Mouse (Mus musculus): Measurements from ENCODE around the gene Fam57a. TPM values are rescaled to one million over a fixed set of nuclear protein-coding genes. Genes with fewer than 3 reads are reported as not detected.
A peak's percentile ranks its signal among the peaks of the same experiment; 100 is the strongest.

Fam57a gene
- polyA plus RNA-seq, 1 experiment from 2014 or later, result 24.2 TPM

- Histone ChIP-seq H3K4me1 (replicated peaks) (no peaks in the 10 kb centered on the region), H3K9me3 (no peaks in the 10 kb centered on the region), H3K27ac (no peak overlapping the region), H3K4me2 (no peak overlapping the region), H3K27me3 (no peaks in the 10 kb centered on the region), H3K36me3 (peaks cover 31% of the 10 kb centered on the region), H3K4me3 (replicated peaks) (no peak overlapping the region), H3K9ac (replicated peaks) (no peak overlapping the region)
- 91% methylated on average over 5 of the region's 5 CpGs for WGBS
- ATAC-seq (ENCODE audit: insufficient number of reproducible peaks, insufficient read depth, low FRiP score, low TSS enrichment, low read depth), result no peak
These were observed 26.1 kb upstream of the Fam57a start for GRCm38 (mm10) chr11:76153236-76153951.

- ATAC-seq (ENCODE audit: insufficient number of reproducible peaks, insufficient read depth, low FRiP score, low TSS enrichment, low read depth), result no peak
These were observed 25.3 kb upstream of the Fam57a start for GRCm38 (mm10) chr11:76154200-76154599.

GRCm38 (mm10) chr11:76154861-76155260 lies 24.6 kb upstream of the Fam57a start:
- H3K9me3 ChIP-seq, result no peaks in the 10 kb centered on the region
- no peak for ATAC-seq (ENCODE audit: insufficient number of reproducible peaks, insufficient read depth, low FRiP score, low TSS enrichment, low read depth)
- no peak overlapping the region for H3K4me3 ChIP-seq (replicated peaks)
- no peaks in the 10 kb centered on the region for H3K27me3 ChIP-seq
- H3K27ac ChIP-seq, result no peak overlapping the region
- no peaks in the 10 kb centered on the region for H3K4me1 ChIP-seq (replicated peaks)
- no peak overlapping the region for H3K4me2 ChIP-seq
- H3K36me3 ChIP-seq, result peaks cover 39% of the 10 kb centered on the region
- WGBS, result 83% methylated on average over 2 of the region's 2 CpGs
- no peak overlapping the region for H3K9ac ChIP-seq (replicated peaks)

More at GRCm38 (mm10) chr11:76154200-76154599, 25.3 kb upstream of the Fam57a start:
- no peak overlapping the region for H3K4me3 ChIP-seq (replicated peaks)
- no peak overlapping the region for H3K4me2 ChIP-seq
- no peak overlapping the region for H3K27ac ChIP-seq
- no peak overlapping the region for H3K9ac ChIP-seq (replicated peaks)
- H3K4me1 ChIP-seq (replicated peaks), result no peaks in the 10 kb centered on the region
- no peaks in the 10 kb centered on the region for H3K27me3 ChIP-seq
- H3K36me3 ChIP-seq, result peaks cover 32% of the 10 kb centered on the region
- no peaks in the 10 kb centered on the region for H3K9me3 ChIP-seq
- 90% methylated on average over 2 of the region's 2 CpGs for WGBS

GRCm38 (mm10) chr11:76158375-76158774 lies 21.1 kb upstream of the Fam57a start:
- Histone ChIP-seq H3K4me2 (no peak overlapping the region), H3K9ac (replicated peaks) (no peak overlapping the region), H3K27me3 (no peaks in the 10 kb centered on the region), H3K4me1 (replicated peaks) (no peaks in the 10 kb centered on the region), H3K4me3 (replicated peaks) (no peak overlapping the region), H3K36me3 (peaks cover 63% of the 10 kb centered on the region), H3K27ac (no peak overlapping the region), H3K9me3 (no peaks in the 10 kb centered on the region)
- 91% methylated on average over 2 of the region's 2 CpGs for WGBS
- no peak for ATAC-seq (ENCODE audit: insufficient number of reproducible peaks, insufficient read depth, low FRiP score, low TSS enrichment, low read depth)

GRCm38 (mm10) chr11:76160251-76160650 lies 19.2 kb upstream of the Fam57a start:
- Histone ChIP-seq H3K36me3 (peaks cover 65% of the 10 kb centered on the region), H3K27me3 (no peaks in the 10 kb centered on the region), H3K4me3 (replicated peaks) (no peak overlapping the region), H3K27ac (peak overlapping the region; percentile 54; the same call in 1 of the 2 replicates), H3K4me1 (replicated peaks) (no peaks in the 10 kb centered on the region), H3K9ac (replicated peaks) (no peak overlapping the region), H3K9me3 (no peaks in the 10 kb centered on the region), H3K4me2 (no peak overlapping the region)
- ATAC-seq (ENCODE audit: insufficient number of reproducible peaks, insufficient read depth, low FRiP score, low TSS enrichment, low read depth), result no peak
- WGBS, result 42% methylated on average over 6 of the region's 6 CpGs

- Histone ChIP-seq H3K27me3 (no peaks in the 10 kb centered on the region), H3K9me3 (no peaks in the 10 kb centered on the region), H3K4me1 (replicated peaks) (no peaks in the 10 kb centered on the region), H3K27ac (no peak overlapping the region), H3K4me3 (replicated peaks) (no peak overlapping the region), H3K9ac (replicated peaks) (no peak overlapping the region), H3K4me2 (no peak overlapping the region), H3K36me3 (peaks cover 33% of the 10 kb centered on the region)
- ATAC-seq (ENCODE audit: insufficient number of reproducible peaks, insufficient read depth, low FRiP score, low TSS enrichment, low read depth), result no peak
- 95% methylated on average over 4 of the region's 4 CpGs for WGBS
These were observed 12.8 kb upstream of the Fam57a start for GRCm38 (mm10) chr11:76166657-76167056.

GRCm38 (mm10) chr11:76167079-76167765 lies 12.2 kb upstream of the Fam57a start:
- no peak overlapping the region for H3K4me3 ChIP-seq (replicated peaks)
- no peak for ATAC-seq (ENCODE audit: insufficient number of reproducible peaks, insufficient read depth, low FRiP score, low TSS enrichment, low read depth)
- no peaks in the 10 kb centered on the region for H3K27me3 ChIP-seq
- 34% methylated on average over 5 of the region's 5 CpGs for WGBS
- peaks cover 29% of the 10 kb centered on the region for H3K36me3 ChIP-seq
- H3K9me3 ChIP-seq, result no peaks in the 10 kb centered on the region
- no peaks in the 10 kb centered on the region for H3K4me1 ChIP-seq (replicated peaks)
- H3K27ac ChIP-seq, result no peak overlapping the region
- no peak overlapping the region for H3K4me2 ChIP-seq
- H3K9ac ChIP-seq (replicated peaks), result no peak overlapping the region

- Histone ChIP-seq H3K4me1 (replicated peaks) (no peaks in the 10 kb centered on the region), H3K9ac (replicated peaks) (no peak overlapping the region), H3K4me3 (replicated peaks) (no peak overlapping the region), H3K27ac (no peak overlapping the region), H3K36me3 (peaks cover 28% of the 10 kb centered on the region), H3K4me2 (no peak overlapping the region), H3K27me3 (no peaks in the 10 kb centered on the region), H3K9me3 (no peaks in the 10 kb centered on the region)
- no peak for ATAC-seq (ENCODE audit: insufficient number of reproducible peaks, insufficient read depth, low FRiP score, low TSS enrichment, low read depth)
- WGBS, result 82% methylated on average over 3 of the region's 3 CpGs
These were observed 10.5 kb upstream of the Fam57a start for GRCm38 (mm10) chr11:76168976-76169375.

- H3K36me3 ChIP-seq, result peaks cover 23% of the 10 kb centered on the region
- H3K4me1 ChIP-seq (replicated peaks), result no peaks in the 10 kb centered on the region
- WGBS, result 75% methylated on average over 5 of the region's 5 CpGs
- no peaks in the 10 kb centered on the region for H3K9me3 ChIP-seq
- ATAC-seq (ENCODE audit: insufficient number of reproducible peaks, insufficient read depth, low FRiP score, low TSS enrichment, low read depth), result no peak
- no peak overlapping the region for H3K27ac ChIP-seq
- no peak overlapping the region for H3K4me3 ChIP-seq (replicated peaks)
- H3K4me2 ChIP-seq, result no peak overlapping the region
- no peaks in the 10 kb centered on the region for H3K27me3 ChIP-seq
- H3K9ac ChIP-seq (replicated peaks), result no peak overlapping the region
These were observed 9.3 kb upstream of the Fam57a start for GRCm38 (mm10) chr11:76170207-76170606.

- Histone ChIP-seq H3K27ac (0 out of 2 replicates have a peak overlapping the region, but pooled peaks have one; percentile 51), H3K9me3 (no peaks in the 10 kb centered on the region), H3K27me3 (no peaks in the 10 kb centered on the region), H3K4me3 (replicated peaks) (peak overlapping the region; percentile 81), H3K9ac (replicated peaks) (peak overlapping the region; percentile 69), H3K4me1 (replicated peaks) (peaks cover 8% of the 10 kb centered on the region), H3K36me3 (peaks cover 8% of the 10 kb centered on the region), H3K4me2 (peak overlapping the region; percentile 94)
- peak; percentile 73; the same call in 1 of the 2 replicates for ATAC-seq (ENCODE audit: insufficient number of reproducible peaks, insufficient read depth, low FRiP score, low TSS enrichment, low read depth)
- 2% methylated on average over 28 of the region's 28 CpGs for WGBS
These were observed 561 bp upstream of the Fam57a start for GRCm38 (mm10) chr11:76178726-76179494.

GRCm38 (mm10) chr11:76180146-76180540 lies 672 bp downstream of the Fam57a start:
- no peaks in the 10 kb centered on the region for H3K9me3 ChIP-seq
- 18% methylated on average over 7 of the region's 7 CpGs for WGBS
- H3K27ac ChIP-seq, result no peak overlapping the region
- peaks cover 6% of the 10 kb centered on the region for H3K36me3 ChIP-seq
- no peaks in the 10 kb centered on the region for H3K27me3 ChIP-seq
- ATAC-seq (ENCODE audit: insufficient number of reproducible peaks, insufficient read depth, low FRiP score, low TSS enrichment, low read depth), result no peak
- H3K9ac ChIP-seq (replicated peaks), result peak overlapping the region; percentile 69
- peaks cover 8% of the 10 kb centered on the region for H3K4me1 ChIP-seq (replicated peaks)
- peak overlapping the region; percentile 81 for H3K4me3 ChIP-seq (replicated peaks)
- peak overlapping the region; percentile 94 for H3K4me2 ChIP-seq

All from limb, embryonic 12.5 days (tissue).